Mouse (Mus musculus): Measurements from ENCODE around the gene Eif2b4. TPM values are rescaled to one million over a fixed set of nuclear protein-coding genes. Genes with fewer than 3 reads are reported as not detected.

Gene Eif2b4
- polyA plus RNA-seq, 1 experiment from 2014 or later, result 68.2 TPM

- WGBS, result 83% methylated on average over 1 of the region's 1 CpGs
- peaks cover 13% of the 10 kb centered on the region for H3K36me3 ChIP-seq (replicated peaks; ENCODE audit: control insufficient read depth, insufficient read depth, low read depth, low read length)
- no peak for ATAC-seq (replicated peaks; ENCODE audit: insufficient number of reproducible peaks, low FRiP score, low TSS enrichment, low read depth)
These were observed 28.4 kb downstream of the Eif2b4 start for GRCm38 (mm10) chr5:31164878-31165277.

DNA sequence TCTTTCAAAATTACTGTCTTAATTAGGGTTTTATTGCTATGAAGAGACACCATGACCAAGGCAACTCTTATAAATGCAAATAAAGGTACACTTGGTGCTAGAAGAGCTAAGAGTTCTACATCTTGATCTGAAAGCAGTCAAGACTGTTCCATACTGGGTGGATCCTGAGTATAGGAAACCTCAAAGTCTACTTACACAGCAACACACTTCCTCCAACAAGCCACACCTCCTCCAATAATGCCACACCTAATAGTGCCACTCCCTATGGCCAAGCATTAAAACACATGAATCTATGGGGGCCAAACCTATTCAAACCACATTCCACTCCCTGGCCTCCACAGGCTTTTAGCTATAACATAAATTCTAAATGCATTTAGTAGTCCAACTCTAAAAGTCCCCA, 30.8 kb downstream of the Eif2b4 start:
- Histone ChIP-seq H3K4me1 (ENCODE audit: control insufficient read depth, insufficient read depth, low read length) (no peaks in the 10 kb centered on the region), H3K9me3 (replicated peaks; ENCODE audit: control insufficient read depth, low read length) (no peaks in the 10 kb centered on the region), H3K4me2 (ENCODE audit: low read depth, low read length) (no peak overlapping the region), H3K4me3 (ENCODE audit: low read depth, low read length) (no peak overlapping the region), H3K27ac (replicated peaks; ENCODE audit: low read depth, low read length) (no peak overlapping the region), H3K27me3 (ENCODE audit: control insufficient read depth, insufficient read depth, low read length) (no peaks in the 10 kb centered on the region), H3K36me3 (replicated peaks; ENCODE audit: control insufficient read depth, insufficient read depth, low read depth, low read length) (peaks cover 19% of the 10 kb centered on the region), H3K9ac (replicated peaks; ENCODE audit: low read length) (no peak overlapping the region)
- DNase-seq (ENCODE audit: low spot score), result no peak
- no peak for ATAC-seq (replicated peaks; ENCODE audit: insufficient number of reproducible peaks, low FRiP score, low TSS enrichment, low read depth)

More at GRCm38 (mm10) chr5:31164878-31165277, 28.4 kb downstream of the Eif2b4 start:
- Histone ChIP-seq H3K9me3 (replicated peaks; ENCODE audit: control insufficient read depth, low read length) (no peaks in the 10 kb centered on the region), H3K9ac (replicated peaks; ENCODE audit: low read length) (no peak overlapping the region), H3K4me2 (ENCODE audit: low read depth, low read length) (no peak overlapping the region), H3K27me3 (ENCODE audit: control insufficient read depth, insufficient read depth, low read length) (no peaks in the 10 kb centered on the region), H3K4me1 (ENCODE audit: control insufficient read depth, insufficient read depth, low read length) (no peaks in the 10 kb centered on the region), H3K4me3 (ENCODE audit: low read depth, low read length) (no peak overlapping the region), H3K27ac (replicated peaks; ENCODE audit: low read depth, low read length) (no peak overlapping the region)
- no peak for DNase-seq (ENCODE audit: low spot score)

DNA sequence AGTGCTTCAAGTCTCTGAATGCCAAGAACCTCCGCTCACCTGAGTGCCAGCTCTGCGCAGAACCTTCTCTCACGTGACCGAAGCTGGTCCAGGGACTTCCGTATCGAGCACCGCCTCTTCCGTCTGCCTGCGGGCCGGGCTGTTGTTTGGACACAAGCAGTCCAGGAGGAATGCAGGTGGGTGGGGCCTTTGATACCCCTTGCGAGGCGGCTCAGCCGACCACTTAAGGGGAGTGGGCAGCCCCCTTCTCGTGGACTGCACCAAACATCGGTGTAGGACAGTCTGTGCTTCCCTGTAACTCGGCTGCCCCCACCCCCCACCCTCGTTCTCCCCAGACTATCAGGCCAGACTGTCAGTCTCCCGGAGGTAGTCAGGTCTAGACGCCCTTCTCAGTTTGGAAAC, 39.1 kb downstream of the Eif2b4 start, which contains the start of gene Mpv17:
Mpv17 (minus strand) TSS at position 100 of the 402 bp plus-strand sequence.
- H3K27me3 ChIP-seq (ENCODE audit: control insufficient read depth, insufficient read depth, low read length), result no peaks in the 10 kb centered on the region
- peaks cover 7% of the 10 kb centered on the region for H3K36me3 ChIP-seq (replicated peaks; ENCODE audit: control insufficient read depth, insufficient read depth, low read depth, low read length)
- WGBS, result under 1% methylated on average over 19 of the region's 19 CpGs
- H3K9ac ChIP-seq (replicated peaks; ENCODE audit: low read length), result peak within 1 kb of the TSS; percentile 59
- ATAC-seq (replicated peaks; ENCODE audit: insufficient number of reproducible peaks, low FRiP score, low TSS enrichment, low read depth), result peak; percentile 96
- peak within 1 kb of the TSS; percentile 43 for H3K4me3 ChIP-seq (ENCODE audit: low read depth, low read length)
- H3K9me3 ChIP-seq (replicated peaks; ENCODE audit: control insufficient read depth, low read length), result no peaks in the 10 kb centered on the region
- H3K4me1 ChIP-seq (ENCODE audit: control insufficient read depth, insufficient read depth, low read length), result no peaks in the 10 kb centered on the region
- H3K27ac ChIP-seq (replicated peaks; ENCODE audit: low read depth, low read length), result no peak within 1 kb of the TSS
- H3K4me2 ChIP-seq (ENCODE audit: low read depth, low read length), result peak within 1 kb of the TSS; percentile 69
- DNase-seq (ENCODE audit: low spot score), result peak; percentile 93

DNA sequence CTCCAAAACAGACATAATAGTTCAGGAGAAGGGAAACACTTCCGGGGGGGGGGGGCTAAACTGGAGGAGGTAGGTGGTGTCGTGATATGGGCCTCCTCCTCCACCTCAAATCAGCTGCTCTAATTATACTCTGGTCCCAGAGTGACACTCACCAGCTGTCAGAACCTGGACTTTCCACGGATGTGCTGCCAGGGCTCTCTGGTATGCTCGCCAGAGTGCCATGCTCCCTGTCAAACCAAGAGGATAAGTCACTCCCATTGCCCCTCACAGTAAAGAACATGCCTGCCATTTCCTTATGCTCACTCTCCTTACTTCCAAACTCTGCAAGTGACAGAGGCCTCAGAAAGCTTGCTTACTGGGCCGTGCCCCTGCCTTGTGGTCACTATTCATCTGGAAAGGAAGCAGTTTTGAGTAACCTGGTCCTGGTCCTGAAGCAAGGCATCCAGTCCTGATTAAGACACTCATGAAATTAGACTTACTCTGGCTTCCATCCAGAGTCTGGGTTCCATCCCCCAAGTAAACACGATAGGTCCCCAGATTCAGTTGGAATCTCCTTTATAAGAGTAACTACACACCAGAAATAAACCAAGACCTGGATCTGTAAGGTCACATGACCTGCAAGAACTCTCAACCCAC, 39.6 kb downstream of the Eif2b4 start:
- no peak for DNase-seq (ENCODE audit: low spot score)
- Histone ChIP-seq H3K9ac (replicated peaks; ENCODE audit: low read length) (peak overlapping the region; percentile 58), H3K27ac (replicated peaks; ENCODE audit: low read depth, low read length) (no peak overlapping the region), H3K9me3 (replicated peaks; ENCODE audit: control insufficient read depth, low read length) (no peaks in the 10 kb centered on the region), H3K4me2 (ENCODE audit: low read depth, low read length) (peak overlapping the region; percentile 69), H3K4me3 (ENCODE audit: low read depth, low read length) (peak overlapping the region; percentile 43), H3K36me3 (replicated peaks; ENCODE audit: control insufficient read depth, insufficient read depth, low read depth, low read length) (peaks cover 4% of the 10 kb centered on the region), H3K4me1 (ENCODE audit: control insufficient read depth, insufficient read depth, low read length) (no peaks in the 10 kb centered on the region), H3K27me3 (ENCODE audit: control insufficient read depth, insufficient read depth, low read length) (no peaks in the 10 kb centered on the region)
- WGBS, result 39% methylated on average over 6 of the region's 6 CpGs
- ATAC-seq (replicated peaks; ENCODE audit: insufficient number of reproducible peaks, low FRiP score, low TSS enrichment, low read depth), result no peak

GRCm38 (mm10) chr5:31151746-31152145, 41.5 kb downstream of the Eif2b4 start:
- DNase-seq (ENCODE audit: low spot score) (no peak), ATAC-seq (replicated peaks; ENCODE audit: insufficient number of reproducible peaks, low FRiP score, low TSS enrichment, low read depth) (no peak)
- no peaks in the 10 kb centered on the region for H3K9me3 ChIP-seq (replicated peaks; ENCODE audit: control insufficient read depth, low read length)
- no peak overlapping the region for H3K9ac ChIP-seq (replicated peaks; ENCODE audit: low read length)
- H3K27ac ChIP-seq (replicated peaks; ENCODE audit: low read depth, low read length), result no peak overlapping the region
- H3K4me3 ChIP-seq (ENCODE audit: low read depth, low read length), result no peak overlapping the region
- no peak overlapping the region for H3K4me2 ChIP-seq (ENCODE audit: low read depth, low read length)
- H3K36me3 ChIP-seq (replicated peaks; ENCODE audit: control insufficient read depth, insufficient read depth, low read depth, low read length), result no peaks in the 10 kb centered on the region; the same call in 1 of the 2 replicates
- no peaks in the 10 kb centered on the region for H3K27me3 ChIP-seq (ENCODE audit: control insufficient read depth, insufficient read depth, low read length)
- H3K4me1 ChIP-seq (ENCODE audit: control insufficient read depth, insufficient read depth, low read length), result no peaks in the 10 kb centered on the region
- WGBS, result 84% methylated on average over 3 of the region's 3 CpGs

GRCm38 (mm10) chr5:31149781-31150180, 43.4 kb downstream of the Eif2b4 start:
- WGBS, result 91% methylated on average over 4 of the region's 4 CpGs
- Histone ChIP-seq H3K27me3 (ENCODE audit: control insufficient read depth, insufficient read depth, low read length) (no peaks in the 10 kb centered on the region), H3K36me3 (replicated peaks; ENCODE audit: control insufficient read depth, insufficient read depth, low read depth, low read length) (no peaks in the 10 kb centered on the region), H3K4me2 (ENCODE audit: low read depth, low read length) (no peak overlapping the region), H3K9me3 (replicated peaks; ENCODE audit: control insufficient read depth, low read length) (no peaks in the 10 kb centered on the region), H3K4me1 (ENCODE audit: control insufficient read depth, insufficient read depth, low read length) (no peaks in the 10 kb centered on the region), H3K9ac (replicated peaks; ENCODE audit: low read length) (no peak overlapping the region), H3K4me3 (ENCODE audit: low read depth, low read length) (no peak overlapping the region), H3K27ac (replicated peaks; ENCODE audit: low read depth, low read length) (no peak overlapping the region)
- no peak for DNase-seq (ENCODE audit: low spot score)
- ATAC-seq (replicated peaks; ENCODE audit: insufficient number of reproducible peaks, low FRiP score, low TSS enrichment, low read depth), result no peak

GRCm38 (mm10) chr5:31138968-31139425, 54.2 kb downstream of the Eif2b4 start:
- DNase-seq (ENCODE audit: low spot score), result peak; percentile 65

DNA sequence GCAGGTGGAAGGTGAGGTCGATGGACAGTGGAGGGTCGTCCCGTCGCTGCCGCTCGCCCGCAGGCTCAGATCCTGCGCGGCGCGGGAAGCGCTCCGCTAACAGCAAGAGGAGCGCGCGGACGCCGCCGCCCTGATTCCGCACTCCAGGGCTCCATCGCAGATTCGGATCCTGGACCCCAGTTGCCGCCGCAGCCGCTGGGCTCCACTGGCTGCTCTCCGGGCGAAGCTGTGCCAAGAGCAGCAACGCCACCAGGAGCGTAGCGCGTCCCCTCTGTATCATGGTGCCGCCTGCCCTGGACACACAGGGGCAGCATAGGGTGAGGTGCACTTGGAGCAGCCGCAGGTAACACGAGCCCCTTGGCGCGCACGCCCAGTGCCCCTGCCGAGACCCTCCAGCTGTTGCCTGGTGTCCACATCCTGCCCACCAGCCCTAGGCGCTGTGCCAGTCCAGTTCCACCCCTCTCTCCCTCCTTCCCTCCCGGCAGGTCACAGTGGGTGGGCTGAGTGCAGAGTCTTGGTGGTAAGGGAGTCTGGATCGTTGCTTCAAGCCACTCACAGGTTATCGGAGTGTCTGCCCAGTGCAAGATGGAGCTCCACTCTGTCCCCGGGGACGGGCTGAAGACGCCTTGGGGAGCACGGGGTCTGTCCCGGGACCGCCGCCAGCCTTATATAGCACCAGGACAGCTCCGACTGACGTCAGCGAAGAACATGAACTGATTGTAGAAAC, 54.8 kb downstream of the Eif2b4 start, which contains the start of gene Ucn:
Ucn (minus strand) TSS at position 589 of the 727 bp plus-strand sequence.
- WGBS, result 1% methylated on average over 52 of the region's 52 CpGs
- DNase-seq (ENCODE audit: low spot score), result peak; percentile 16

More at GRCm38 (mm10) chr5:31138968-31139425, 54.2 kb downstream of the Eif2b4 start:
- no peaks in the 10 kb centered on the region for H3K9me3 ChIP-seq (replicated peaks; ENCODE audit: control insufficient read depth, low read length)
- H3K4me2 ChIP-seq (ENCODE audit: low read depth, low read length), result no peak overlapping the region
- no peak overlapping the region for H3K27ac ChIP-seq (replicated peaks; ENCODE audit: low read depth, low read length)
- no peak overlapping the region for H3K9ac ChIP-seq (replicated peaks; ENCODE audit: low read length)
- H3K27me3 ChIP-seq (ENCODE audit: control insufficient read depth, insufficient read depth, low read length), result peaks cover 41% of the 10 kb centered on the region
- no peak overlapping the region for H3K4me3 ChIP-seq (ENCODE audit: low read depth, low read length)
- H3K4me1 ChIP-seq (ENCODE audit: control insufficient read depth, insufficient read depth, low read length), result peaks cover 5% of the 10 kb centered on the region; the same call in 1 of the 2 replicates
- no peak for ATAC-seq (replicated peaks; ENCODE audit: insufficient number of reproducible peaks, low FRiP score, low TSS enrichment, low read depth)
- H3K36me3 ChIP-seq (replicated peaks; ENCODE audit: control insufficient read depth, insufficient read depth, low read depth, low read length), result peaks cover 2% of the 10 kb centered on the region; the same call in 1 of the 2 replicates
- WGBS, result 14% methylated on average over 9 of the region's 9 CpGs

More for the DNA sequence above, 54.8 kb downstream of the Eif2b4 start, which contains the start of gene Ucn:
- no peak for ATAC-seq (replicated peaks; ENCODE audit: insufficient number of reproducible peaks, low FRiP score, low TSS enrichment, low read depth)
- no peak within 1 kb of the TSS for H3K9ac ChIP-seq (replicated peaks; ENCODE audit: low read length)
- H3K9me3 ChIP-seq (replicated peaks; ENCODE audit: control insufficient read depth, low read length), result no peaks in the 10 kb centered on the region
- H3K36me3 ChIP-seq (replicated peaks; ENCODE audit: control insufficient read depth, insufficient read depth, low read depth, low read length), result peaks cover 2% of the 10 kb centered on the region; the same call in 1 of the 2 replicates
- H3K27ac ChIP-seq (replicated peaks; ENCODE audit: low read depth, low read length), result no peak within 1 kb of the TSS
- peaks cover 41% of the 10 kb centered on the region for H3K27me3 ChIP-seq (ENCODE audit: control insufficient read depth, insufficient read depth, low read length)
- peak within 1 kb of the TSS; percentile 41 for H3K4me2 ChIP-seq (ENCODE audit: low read depth, low read length)
- H3K4me3 ChIP-seq (ENCODE audit: low read depth, low read length), result 0 out of 2 replicates have a peak within 1 kb of the TSS, but pooled peaks have one; percentile 14
- H3K4me1 ChIP-seq (ENCODE audit: control insufficient read depth, insufficient read depth, low read length), result peaks cover 5% of the 10 kb centered on the region; the same call in 1 of the 2 replicates
